Mouse (Mus musculus) megakaryocyte, embryonic 14.5 days (primary cell): ENCODE measurements at regions not wholly inside any gene's neighbourhood (a gene's known extent, or its start where the extent isn't known, plus 50 kb on each side); places are given as distances from the start of the nearest gene placed in this dataset.

Source experiments
- FLI1 ChIP-seq: IDR thresholded peaks from 2 replicates; pipeline ENCODE4 v1.6.1; 2012; ENCODE audit warnings: low read length, inconsistent platforms, mixed read lengths
- GATA1 ChIP-seq: IDR thresholded peaks from 3 replicates; pipeline ENCODE4 v1.6.1; 2012; ENCODE audit warnings: mixed read lengths, low read length, inconsistent platforms, borderline replicate concordance

DNA sequence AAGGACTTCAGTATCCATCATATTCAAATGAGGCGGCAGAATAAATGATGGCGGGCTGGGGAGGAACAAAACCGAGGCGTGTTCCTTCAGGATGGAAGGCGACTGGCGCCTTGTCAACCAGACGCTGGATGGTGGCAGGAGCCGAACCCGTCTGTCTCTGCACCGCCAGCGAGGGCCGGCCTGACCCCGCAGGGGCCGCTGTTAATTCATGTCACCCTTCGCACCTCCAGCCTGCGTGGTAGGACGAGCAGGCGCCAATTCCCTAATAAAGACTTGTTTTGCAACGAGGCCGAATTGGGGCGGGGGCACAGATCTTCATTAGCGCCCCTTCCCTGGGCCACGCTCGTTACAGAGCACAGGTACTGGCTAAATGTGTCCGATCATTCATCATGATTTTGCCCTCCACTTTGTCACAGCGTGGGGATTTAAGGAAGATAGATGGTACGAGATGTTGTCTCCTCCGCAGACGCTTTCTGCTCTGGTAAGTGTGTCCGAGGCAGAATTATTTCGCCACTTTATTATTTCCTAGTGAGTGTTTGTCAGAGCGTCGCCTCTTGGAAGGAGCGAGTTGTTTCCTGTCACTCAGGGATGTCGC lies 78.7 kb upstream of the Mvb12b start:
- TF ChIP-seq FLI1 (no peak), GATA1 (no peak)
